Mouse (Mus musculus) liver, postnatal 0 days (tissue): ENCODE data around the gene Btg2. TPM values are rescaled to one million over a fixed set of nuclear protein-coding genes. Genes with fewer than 3 reads are reported as not detected.

Experiments
- ATAC-seq: fragments of 200-750 bp; cut with Nextera tagmentation; 2 replicates; pipeline ENCODE4 v1.8.0; 2017; ENCODE audit warnings: mild to moderate bottlenecking, moderate library complexity
- DNase-seq: peaks from one replicate; pipeline ENCODE4 v3.0.0-alpha.2; 2016
- H3K27ac ChIP-seq: fragments of 300-500 bp; sonication (generic); 2 replicates; pipeline ENCODE4 v1.5.1; 2014; ENCODE audit warnings: antibody characterized with exemption, moderate library complexity, mild to moderate bottlenecking, low read depth
- H3K27me3 ChIP-seq: fragments of 300-500 bp; sonication (generic); 2 replicates; pipeline ENCODE4 v1.6.1; 2014; ENCODE audit warnings: low read length, control low read depth, mixed read lengths; ENCODE audit not compliant: insufficient read depth
- H3K36me3 ChIP-seq: fragments of 300-500 bp; sonication (generic); replicated peaks from 2 replicates; pipeline ENCODE4 v1.6.1; 2014; ENCODE audit warnings: mild to moderate bottlenecking, control low read depth, low read length, moderate library complexity, mixed read lengths; ENCODE audit not compliant: insufficient read depth
- H3K4me1 ChIP-seq: fragments of 300-500 bp; sonication (generic); 2 replicates; pipeline ENCODE4 v1.6.1; 2014; ENCODE audit warnings: antibody characterized with exemption, mild to moderate bottlenecking, control low read depth; ENCODE audit not compliant: insufficient read depth
- H3K4me2 ChIP-seq: fragments of 300-500 bp; sonication (generic); 2 replicates; pipeline ENCODE4 v1.6.1; 2014; ENCODE audit warnings: low read depth, mild to moderate bottlenecking, low read length, moderate library complexity, mixed read lengths
- H3K4me3 ChIP-seq: fragments of 300-500 bp; sonication (generic); 2 replicates; pipeline ENCODE4 v1.5.1; 2014; ENCODE audit warnings: low read depth, low read length
- H3K9ac ChIP-seq: fragments of 300-500 bp; sonication (generic); replicated peaks from 2 replicates; pipeline ENCODE4 v1.6.1; 2014; ENCODE audit warnings: mild to moderate bottlenecking, moderate library complexity
- H3K9me3 ChIP-seq: fragments of 300-500 bp; sonication (generic); 2 replicates; pipeline ENCODE4 v1.6.1; 2016; ENCODE audit warnings: mild to moderate bottlenecking, control low read depth, low read length, mixed read lengths
- CTCF ChIP-seq: sonication (generic); IDR thresholded peaks from 2 replicates; pipeline ENCODE4 v1.5.1; 2016; ENCODE audit warnings: antibody characterized with exemption, low read depth
- EP300 ChIP-seq: IDR thresholded peaks from 2 replicates; pipeline ENCODE4 v1.6.1; 2016; ENCODE audit warnings: antibody characterized with exemption, low read depth, mild to moderate bottlenecking
- WGBS: fragments of 180-500 bp; shearing (Covaris S2); extraction: QIAGEN DNeasy Blood & Tissue Kit; methylation state at CpG from one replicate; pipeline ENCODE4 v1.1.7; 2014; ENCODE audit not compliant: insufficient replicate concordance; 5-methylcytosine and 5-hydroxymethylcytosine counted together
- polyA plus RNA-seq: library from polyadenylated mRNA; unstranded; fragments of >200 nt; fragmentation: Nextera tagmentation; extraction: Ambion mirVana; gene quantifications from 2 replicates; pipeline ENCODE4 v1.2.1, GENCODE M21; 2015

Gene Btg2
- polyA plus RNA-seq, 1 experiment from 2014 or later, result 62.6 TPM

- Histone ChIP-seq H3K27ac (no peak overlapping the region), H3K9me3 (no peaks in the 10 kb centered on the region), H3K4me1 (peaks cover 82% of the 10 kb centered on the region), H3K4me2 (no peak overlapping the region), H3K9ac (no peak overlapping the region; the same call in 1 of the 2 replicates), H3K27me3 (no peaks in the 10 kb centered on the region), H3K4me3 (no peak overlapping the region), H3K36me3 (no peaks in the 10 kb centered on the region)
- no peak for ATAC-seq
- WGBS, result 83% methylated on average over 4 of the region's 4 CpGs
- no peak for DNase-seq
- TF ChIP-seq CTCF (no peak), EP300 (no peak)
Measured at GRCm38 (mm10) chr1:134095721-134096120, 16.8 kb upstream of the Btg2 start.

- TF ChIP-seq CTCF (no peak), EP300 (no peak)
- no peaks in the 10 kb centered on the region for H3K36me3 ChIP-seq
- peak overlapping the region; percentile 37; the same call in 1 of the 2 replicates for H3K9ac ChIP-seq
- H3K4me3 ChIP-seq, result no peak overlapping the region
- DNase-seq, result no peak
- H3K4me1 ChIP-seq, result peaks cover 79% of the 10 kb centered on the region
- no peaks in the 10 kb centered on the region for H3K9me3 ChIP-seq
- H3K27ac ChIP-seq, result peak overlapping the region; percentile 96
- whole genome bisulfite sequencing, result 39% methylated on average over 7 of the region's 7 CpGs
- H3K27me3 ChIP-seq, result no peaks in the 10 kb centered on the region
- no peak for ATAC-seq
- H3K4me2 ChIP-seq, result peak overlapping the region; percentile 44
Measured at GRCm38 (mm10) chr1:134095033-134095612, 16.2 kb upstream of the Btg2 start.

GRCm38 (mm10) chr1:134093771-134094526 lies 15.0 kb upstream of the Btg2 start:
- DNase-seq (no peak), ATAC-seq (no peak)
- Histone ChIP-seq H3K36me3 (no peaks in the 10 kb centered on the region), H3K27ac (peak overlapping the region; percentile 96), H3K27me3 (no peaks in the 10 kb centered on the region), H3K4me1 (peaks cover 74% of the 10 kb centered on the region), H3K9ac (peak overlapping the region; percentile 60), H3K9me3 (no peaks in the 10 kb centered on the region), H3K4me3 (peak overlapping the region; percentile 42), H3K4me2 (peak overlapping the region; percentile 78)
- WGBS, result 44% methylated on average over 13 of the region's 13 CpGs
- TF ChIP-seq CTCF (no peak), EP300 (no peak)

- Histone ChIP-seq H3K36me3 (no peaks in the 10 kb centered on the region), H3K4me3 (peak overlapping the region; percentile 42), H3K4me2 (peak overlapping the region; percentile 78), H3K27ac (peak overlapping the region; percentile 96), H3K27me3 (no peaks in the 10 kb centered on the region), H3K4me1 (peaks cover 67% of the 10 kb centered on the region), H3K9me3 (no peaks in the 10 kb centered on the region), H3K9ac (peak overlapping the region; percentile 60)
- WGBS, result 2% methylated on average over 42 of the region's 43 CpGs
- DNase-seq, result peak; percentile 95
- peak; percentile 95 for ATAC-seq
- TF ChIP-seq EP300, result peak; percentile 88
- 0 out of 2 replicates have a peak, but pooled peaks have one; percentile 6 for TF ChIP-seq CTCF
Measured at GRCm38 (mm10) chr1:134092852-134093770, 14.2 kb upstream of the Btg2 start.

GRCm38 (mm10) chr1:134092368-134092767 lies 13.4 kb upstream of the Btg2 start:
- H3K4me2 ChIP-seq, result peak overlapping the region; percentile 78
- TF ChIP-seq CTCF (no peak), EP300 (no peak)
- H3K4me3 ChIP-seq, result peak overlapping the region; percentile 42; the same call in 1 of the 2 replicates
- peaks cover 66% of the 10 kb centered on the region for H3K4me1 ChIP-seq
- H3K9me3 ChIP-seq, result no peaks in the 10 kb centered on the region
- H3K27ac ChIP-seq, result peak overlapping the region; percentile 96
- DNase-seq (no peak), ATAC-seq (peak; percentile 2; the same call in 1 of the 2 replicates)
- 24% methylated on average over 6 of the region's 6 CpGs for WGBS
- H3K9ac ChIP-seq, result peak overlapping the region; percentile 52
- H3K36me3 ChIP-seq, result no peaks in the 10 kb centered on the region
- no peaks in the 10 kb centered on the region for H3K27me3 ChIP-seq

GRCm38 (mm10) chr1:134091851-134092250 lies 12.9 kb upstream of the Btg2 start:
- WGBS, result 75% methylated on average over 3 of the region's 3 CpGs
- Histone ChIP-seq H3K36me3 (no peaks in the 10 kb centered on the region), H3K9me3 (no peaks in the 10 kb centered on the region), H3K4me1 (peaks cover 66% of the 10 kb centered on the region), H3K4me3 (no peak overlapping the region), H3K27me3 (no peaks in the 10 kb centered on the region), H3K9ac (peak overlapping the region; percentile 52), H3K27ac (peak overlapping the region; percentile 96), H3K4me2 (peak overlapping the region; percentile 78)
- DNase-seq (no peak), ATAC-seq (no peak)
- no peak for TF ChIP-seq CTCF
